Mouse (Mus musculus) heart, embryonic 11.5 days (tissue): ENCODE results near the gene Rps23. TPM values are rescaled to one million over a fixed set of nuclear protein-coding genes. Genes with fewer than 3 reads are reported as not detected.
"Not testable (repeated sequence)": the region's sequence is repeated elsewhere in the genome, so short reads cannot be mapped to it uniquely, and the experiment has no call there.

Experiments
- ATAC-seq: fragments of 200-750 bp; cut with Nextera tagmentation; replicated peaks from 2 replicates; pipeline ENCODE4 v1.8.0; 2017; ENCODE audit warnings: moderate library complexity; ENCODE audit not compliant: insufficient number of reproducible peaks, low FRiP score, low TSS enrichment
- H3K27ac ChIP-seq: fragments of 300-500 bp; sonication (generic); 2 replicates; pipeline ENCODE4 v1.5.1; 2014; ENCODE audit warnings: mild to moderate bottlenecking, low read depth, low read length
- H3K27me3 ChIP-seq: fragments of 300-500 bp; sonication (generic); 2 replicates; pipeline ENCODE4 v1.6.1; 2014; ENCODE audit warnings: mild to moderate bottlenecking, low read length, mixed read lengths; ENCODE audit not compliant: control insufficient read depth, insufficient read depth
- H3K36me3 ChIP-seq: fragments of 300-500 bp; sonication (generic); 2 replicates; pipeline ENCODE4 v1.6.1; 2014; ENCODE audit warnings: mild to moderate bottlenecking, low read length, moderate library complexity, mixed read lengths; ENCODE audit not compliant: control insufficient read depth, insufficient read depth
- H3K4me1 ChIP-seq: fragments of 300-500 bp; sonication (generic); 2 replicates; pipeline ENCODE4 v1.6.1; 2014; ENCODE audit warnings: low read length; ENCODE audit not compliant: control insufficient read depth, insufficient read depth
- H3K4me2 ChIP-seq: fragments of 300-500 bp; sonication (generic); 2 replicates; pipeline ENCODE4 v1.6.1; 2014; ENCODE audit warnings: mild to moderate bottlenecking, moderate library complexity
- H3K4me3 ChIP-seq: fragments of 300-500 bp; sonication (generic); 2 replicates; pipeline ENCODE4 v1.5.1; 2014; ENCODE audit warnings: low read depth, low read length
- H3K9ac ChIP-seq: fragments of 300-500 bp; sonication (generic); 2 replicates; pipeline ENCODE4 v1.6.1; 2014; ENCODE audit warnings: mild to moderate bottlenecking, low read depth, low read length, moderate library complexity
- H3K9me3 ChIP-seq: fragments of 300-500 bp; sonication (generic); replicated peaks from 2 replicates; pipeline ENCODE4 v1.6.1; 2016; ENCODE audit warnings: low read length; ENCODE audit not compliant: control insufficient read depth
- WGBS: fragments of 180-500 bp; shearing (Covaris S2); extraction: QIAGEN DNeasy Blood & Tissue Kit; methylation state at CpG from one replicate; pipeline ENCODE4 v1.1.7; 2014; ENCODE audit not compliant: insufficient replicate concordance; 5-methylcytosine and 5-hydroxymethylcytosine counted together
- polyA plus RNA-seq: library from polyadenylated mRNA; unstranded; fragments of >200 nt; fragmentation: Nextera tagmentation; extraction: Ambion mirVana; gene quantifications from 2 replicates; pipeline ENCODE4 v1.2.1, GENCODE M21; 2014

Gene Rps23
- polyA plus RNA-seq, 1 experiment from 2014 or later = 199 TPM

- H3K9me3 ChIP-seq = no peaks in the 10 kb centered on the region
- no peaks in the 10 kb centered on the region for H3K4me1 ChIP-seq
- H3K4me2 ChIP-seq = no peak within 1 kb of the TSS
- no peak within 1 kb of the TSS for H3K27ac ChIP-seq
- ATAC-seq = no peak
- no peaks in the 10 kb centered on the region for H3K36me3 ChIP-seq
- no peak within 1 kb of the TSS for H3K4me3 ChIP-seq
- H3K27me3 ChIP-seq = no peaks in the 10 kb centered on the region
- H3K9ac ChIP-seq = no peak within 1 kb of the TSS
- 90% methylated on average over 5 of the region's 5 CpGs for WGBS
These were observed 17.6 kb upstream of the Rps23 start, which contains the start of gene Atp6ap1l for GRCm38 (mm10) chr13:90905176-90905575. Gene Atp6ap1l, minus strand, starts transcription at chr13:90905355.

- H3K36me3 ChIP-seq = no peaks in the 10 kb centered on the region
- no peaks in the 10 kb centered on the region for H3K9me3 ChIP-seq
- H3K27ac ChIP-seq = no peak overlapping the region
- H3K4me3 ChIP-seq = no peak overlapping the region
- no peak overlapping the region for H3K4me2 ChIP-seq
- H3K9ac ChIP-seq = no peak overlapping the region
- H3K4me1 ChIP-seq = no peaks in the 10 kb centered on the region
- no peaks in the 10 kb centered on the region for H3K27me3 ChIP-seq
- ATAC-seq = no peak
- 85% methylated on average over 12 of the region's 12 CpGs for WGBS
These were observed 15.4 kb upstream of the Rps23 start for GRCm38 (mm10) chr13:90907376-90907775.

- Histone ChIP-seq H3K4me3 (no peak overlapping the region), H3K9ac (no peak overlapping the region), H3K4me2 (no peak overlapping the region), H3K27ac (no peak overlapping the region), H3K36me3 (no peaks in the 10 kb centered on the region), H3K9me3 (no peaks in the 10 kb centered on the region), H3K4me1 (no peaks in the 10 kb centered on the region), H3K27me3 (no peaks in the 10 kb centered on the region)
- 83% methylated on average over 17 of the region's 17 CpGs for WGBS
- no peak for ATAC-seq
These were observed 9.7 kb upstream of the Rps23 start for GRCm38 (mm10) chr13:90912760-90913674.

- no peaks in the 10 kb centered on the region for H3K9me3 ChIP-seq
- no peak for ATAC-seq
These were observed 9.0 kb upstream of the Rps23 start for GRCm38 (mm10) chr13:90913675-90914192.

GRCm38 (mm10) chr13:90914721-90915120 is 8.0 kb upstream of the Rps23 start:
- no peaks in the 10 kb centered on the region for H3K4me1 ChIP-seq
- 85% methylated on average over 4 of the region's 4 CpGs for WGBS
- H3K4me2 ChIP-seq = no peak overlapping the region
- H3K9me3 ChIP-seq = no peaks in the 10 kb centered on the region
- no peak overlapping the region for H3K4me3 ChIP-seq
- no peak for ATAC-seq
- H3K27me3 ChIP-seq = no peaks in the 10 kb centered on the region
- H3K9ac ChIP-seq = no peak overlapping the region
- H3K36me3 ChIP-seq = no peaks in the 10 kb centered on the region
- H3K27ac ChIP-seq = no peak overlapping the region

More at GRCm38 (mm10) chr13:90913675-90914192, 9.0 kb upstream of the Rps23 start:
- Histone ChIP-seq H3K9ac (no peak overlapping the region), H3K4me3 (no peak overlapping the region), H3K27me3 (no peaks in the 10 kb centered on the region), H3K27ac (no peak overlapping the region), H3K4me2 (no peak overlapping the region), H3K4me1 (no peaks in the 10 kb centered on the region), H3K36me3 (no peaks in the 10 kb centered on the region)
- WGBS = 52% methylated on average over 7 of the region's 7 CpGs

- H3K36me3 ChIP-seq = peaks cover 12% of the 10 kb centered on the region
- H3K4me1 ChIP-seq, H3K27me3 ChIP-seq, ATAC-seq, H3K9me3 ChIP-seq: not testable (repeated sequence)
- WGBS = 1% methylated on average over 13 of the region's 13 CpGs
- peak overlapping the region; percentile 80 for H3K27ac ChIP-seq
- peak overlapping the region; percentile 93 for H3K4me3 ChIP-seq
- peak overlapping the region; percentile 72 for H3K4me2 ChIP-seq
- peak overlapping the region; percentile 99 for H3K9ac ChIP-seq
These were observed 859 bp downstream of the Rps23 start for GRCm38 (mm10) chr13:90923617-90924016.

- Histone ChIP-seq H3K27ac (peak overlapping the region; percentile 80; the same call in 1 of the 2 replicates), H3K27me3 (no peaks in the 10 kb centered on the region), H3K9me3 (no peaks in the 10 kb centered on the region), H3K4me1 (peaks cover 3% of the 10 kb centered on the region; the same call in 1 of the 2 replicates), H3K4me3 (peak overlapping the region; percentile 93), H3K9ac (peak overlapping the region; percentile 99), H3K4me2 (peak overlapping the region; percentile 72), H3K36me3 (peaks cover 12% of the 10 kb centered on the region)
- 51% methylated on average over 9 of the region's 9 CpGs for WGBS
- no peak for ATAC-seq
These were observed 1.3 kb downstream of the Rps23 start for GRCm38 (mm10) chr13:90924072-90924471.

- H3K27ac ChIP-seq = no peak overlapping the region
- WGBS = 84% methylated on average over 5 of the region's 5 CpGs
- ATAC-seq = no peak
These were observed 2.4 kb downstream of the Rps23 start for GRCm38 (mm10) chr13:90925191-90925590.

More at GRCm38 (mm10) chr13:90925191-90925590, 2.4 kb downstream of the Rps23 start:
- Histone ChIP-seq H3K36me3 (peaks cover 12% of the 10 kb centered on the region), H3K27me3 (no peaks in the 10 kb centered on the region), H3K4me1 (peaks cover 3% of the 10 kb centered on the region; the same call in 1 of the 2 replicates), H3K9ac (no peak overlapping the region), H3K4me3 (no peak overlapping the region), H3K4me2 (no peak overlapping the region), H3K9me3 (no peaks in the 10 kb centered on the region)
